Mouse (Mus musculus) testis, postnatal 14 days (tissue): ENCODE measurements around the gene Agfg1.
"Not testable (repeated sequence)": the region's sequence is repeated elsewhere in the genome, so short reads cannot be mapped to it uniquely, and the experiment has no call there.

Experiments
- DNase-seq: peaks from one replicate; pipeline ENCODE4 v3.0.0; 2021; ENCODE audit warnings: low spot score

Agfg1 gene

DNA sequence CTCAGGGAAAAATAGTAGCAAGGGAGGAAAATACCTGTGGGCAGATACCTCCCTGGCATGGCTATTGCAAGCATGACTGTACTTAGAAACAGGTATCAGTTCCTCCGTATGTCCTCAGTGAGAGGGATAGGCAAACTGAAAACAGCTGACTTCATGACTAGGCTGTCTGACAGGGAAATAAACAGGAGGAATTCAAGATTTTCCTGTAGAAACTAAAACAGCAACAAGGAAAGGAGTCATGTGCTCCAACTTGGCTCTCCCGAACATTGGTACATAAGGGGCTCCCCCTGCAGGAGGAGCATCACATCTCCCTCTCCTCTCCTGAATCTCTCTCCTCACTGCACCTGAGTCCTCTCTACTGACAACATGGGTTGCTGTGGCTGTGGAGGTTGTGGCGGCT, 73.7 kb downstream of the Agfg1 start, which contains the start of gene A030005L19Rik:
TSS of gene A030005L19Rik (plus strand) at position 301 of the 400 bp plus-strand sequence.
- DNase-seq: no peak

- not testable (repeated sequence) for DNase-seq
Observed at GRCm38 (mm10) chr1:82913434-82913833, 74.2 kb downstream of the Agfg1 start.

DNA sequence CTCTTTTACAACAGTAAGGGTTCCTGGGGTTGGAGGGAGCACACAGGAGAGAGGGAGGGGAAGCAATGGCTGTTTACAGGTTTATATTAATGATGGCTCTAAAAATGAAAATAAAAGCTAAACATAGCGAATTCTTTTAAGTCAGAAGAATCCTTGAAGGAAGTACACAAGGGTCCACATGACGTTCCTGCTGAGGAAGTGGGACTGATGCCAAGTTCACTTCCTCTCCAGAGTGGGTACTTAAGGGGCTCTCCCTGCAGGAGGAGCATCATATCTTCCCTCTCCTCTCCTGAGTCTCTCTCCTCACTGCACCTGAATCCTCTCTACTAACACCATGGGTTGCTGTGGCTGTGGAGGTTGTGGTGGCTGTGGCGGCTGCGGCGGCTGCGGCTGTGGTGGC, 85.4 kb downstream of the Agfg1 start, which contains the start of gene A030014E15Rik:
TSS of gene A030014E15Rik (plus strand) at position 268 of the 400 bp plus-strand sequence.
- no peak for DNase-seq

DNA sequence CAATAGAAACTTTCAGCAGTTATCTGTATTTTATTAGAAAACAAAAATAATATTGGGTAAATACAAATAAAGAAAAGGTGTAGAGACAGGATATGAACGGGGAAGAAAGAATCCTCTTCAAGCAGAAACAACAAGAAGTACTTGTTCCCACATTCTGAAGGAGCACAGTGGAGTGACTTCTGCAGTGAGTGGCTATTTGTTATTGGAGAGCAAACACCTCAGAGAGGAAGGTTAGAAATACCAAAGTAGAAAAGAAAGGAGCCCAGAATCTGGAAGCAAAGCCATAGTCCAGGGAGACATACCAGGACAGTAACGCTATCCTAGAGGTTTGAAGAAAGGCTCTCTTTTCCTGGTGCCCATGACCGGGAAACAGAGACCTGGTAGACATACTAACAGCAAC, 91.3 kb downstream of the Agfg1 start:
- DNase-seq: not testable (repeated sequence)

GRCm38 (mm10) chr1:82931326-82931725, 92.0 kb downstream of the Agfg1 start, which contains the start of gene Gm6217:
Gene Gm6217 (minus strand): TSS chr1:82931399.
- DNase-seq: not testable (repeated sequence)

DNA sequence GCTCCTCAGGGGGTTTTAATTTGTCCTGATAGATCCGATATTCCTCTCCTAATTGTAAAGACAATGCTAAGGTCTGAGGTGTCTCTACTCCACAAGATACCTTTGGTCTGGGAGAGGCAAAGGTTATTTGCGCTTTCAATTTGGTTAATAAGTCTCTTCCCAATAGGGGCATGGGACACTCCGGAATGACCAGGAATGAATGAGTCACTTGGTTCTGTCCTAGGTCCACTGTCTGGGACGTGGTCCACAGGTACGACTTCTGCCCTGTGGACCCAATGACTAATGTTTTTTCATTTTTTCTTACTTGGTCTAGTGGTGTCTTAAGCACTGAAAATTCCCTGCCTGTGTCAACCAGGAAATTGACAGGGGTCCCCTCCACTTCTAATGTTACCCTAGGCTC, 99.4 kb downstream of the Agfg1 start:
- no peak for DNase-seq

GRCm38 (mm10) chr1:82942505-82942904, 103.2 kb downstream of the Agfg1 start:
- not testable (repeated sequence) for DNase-seq

DNA sequence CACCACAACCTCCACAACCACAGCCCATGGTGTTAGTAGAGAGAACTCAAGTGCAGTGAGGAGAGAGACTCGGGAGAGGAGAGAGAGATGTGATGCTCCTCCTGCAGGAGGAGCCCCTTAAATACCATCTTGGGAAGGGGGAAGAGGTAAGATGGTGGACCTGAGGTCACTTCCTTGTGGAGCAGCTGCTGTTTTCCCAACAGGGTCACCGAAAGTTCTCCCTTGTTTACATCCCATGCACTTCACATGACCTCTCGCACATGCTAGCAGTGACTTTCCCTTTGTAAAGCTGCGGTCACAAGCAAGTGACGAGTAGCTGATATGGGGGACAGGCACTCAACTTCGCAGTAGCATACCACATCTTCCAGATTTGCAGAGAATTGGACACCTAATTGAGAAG, 104.0 kb downstream of the Agfg1 start, which contains the start of gene A030003K21Rik:
TSS of gene A030003K21Rik (minus strand) at position 94 of the 400 bp plus-strand sequence.
- DNase-seq: not testable (repeated sequence)

DNA sequence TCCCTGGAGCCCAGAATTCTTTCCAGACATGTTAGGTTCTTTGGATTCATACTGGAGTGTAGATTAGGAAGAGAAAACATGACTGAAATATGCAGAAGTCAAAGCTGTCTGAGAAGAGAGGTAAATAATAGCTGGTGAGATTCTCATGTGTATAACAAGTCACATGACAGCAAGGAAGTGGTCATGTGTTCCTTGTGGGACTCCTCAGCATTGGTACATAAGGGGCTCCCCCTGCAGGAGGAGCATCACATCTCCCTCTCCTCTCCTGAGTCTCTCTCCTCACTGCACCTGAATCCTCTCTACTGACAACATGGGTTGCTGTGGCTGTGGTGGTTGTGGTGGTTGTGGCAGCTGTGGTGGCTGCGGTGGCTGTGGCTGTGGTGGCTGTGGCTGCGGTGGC, 106.7 kb downstream of the Agfg1 start:
- not testable (repeated sequence) for DNase-seq

DNA sequence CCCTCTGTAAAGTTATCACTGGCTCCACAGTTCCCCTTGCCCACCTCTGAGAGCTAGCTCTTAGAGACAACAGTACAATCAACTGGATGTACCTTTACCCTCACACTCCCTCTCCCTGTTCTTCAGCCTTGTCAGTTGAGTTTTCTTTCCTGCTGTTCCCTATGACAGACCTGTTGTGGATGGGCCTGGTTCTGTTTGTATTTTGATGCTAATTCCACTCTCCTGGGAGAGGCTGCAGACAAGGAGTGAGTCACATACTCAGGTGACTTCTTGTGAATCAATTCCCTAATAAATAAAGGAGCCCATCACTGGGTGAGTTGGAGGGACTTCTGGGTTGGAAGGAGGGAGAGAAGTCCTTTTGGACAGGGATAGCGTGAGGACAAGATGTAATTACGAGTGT, 109.3 kb downstream of the Agfg1 start:
- no peak for DNase-seq
